Mouse (Mus musculus) spleen, adult 2 months (tissue): ENCODE data around the gene Tgif2.

Experiments used
- CTCF ChIP-seq: fragments of 200-500 bp; IDR thresholded peaks from 2 replicates; pipeline ENCODE4 v1.5.1; 2011; ENCODE audit warnings: mild to moderate bottlenecking, inconsistent platforms; ENCODE audit not compliant: insufficient read depth, insufficient read length, insufficient replicate concordance; ENCODE audit errors: extremely low read depth
- POLR2A ChIP-seq: fragments of 200-500 bp; IDR thresholded peaks from 2 replicates; pipeline ENCODE4 v1.6.1; 2011; ENCODE audit warnings: low read depth, low read length, inconsistent platforms

DNA sequence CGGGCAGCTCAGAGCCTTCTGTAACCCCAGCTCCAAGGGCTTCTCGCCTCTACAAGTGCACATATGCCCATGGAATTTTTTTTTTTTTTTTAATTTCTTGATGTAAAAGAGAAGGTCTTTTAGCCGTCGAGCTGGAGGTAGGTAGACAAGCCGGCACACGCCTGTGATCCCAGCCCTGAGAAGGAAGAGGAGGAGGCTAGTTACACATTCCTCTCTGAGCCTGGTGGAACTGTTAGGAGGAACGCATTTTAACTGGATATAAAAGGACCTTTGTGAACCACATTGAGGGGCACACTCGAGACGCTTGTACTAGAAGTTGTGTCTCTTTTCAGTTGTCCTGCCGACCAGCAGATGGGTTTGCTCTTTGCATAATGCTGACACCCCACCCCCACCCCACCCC is 4.9 kb downstream of the Tgif2 start:
- TF ChIP-seq POLR2A, result no peak
- no peak for TF ChIP-seq CTCF
